Mouse (Mus musculus) liver, embryonic 14.5 days (tissue): ENCODE measurements at regions not wholly inside any gene's neighbourhood (a gene's known extent, or its start where the extent isn't known, plus 50 kb on each side); places are given as distances from the start of the nearest gene placed in this dataset.

ENCODE experiments used
- ATAC-seq: fragments of 200-750 bp; cut with Nextera tagmentation; 2 replicates; pipeline ENCODE4 v1.8.0; 2017; ENCODE audit warnings: moderate number of reproducible peaks, mild to moderate bottlenecking, moderate library complexity; ENCODE audit not compliant: insufficient read depth
- DNase-seq, 3 experiments: peaks; one replicate each; pipeline ENCODE4 v3.0.0-alpha.2; 2012 to 2013; ENCODE audit warnings: low read depth in 3 of 3, low spot score in 3 of 3
- H3K27ac ChIP-seq: fragments of 300-500 bp; sonication (generic); 2 replicates; pipeline ENCODE4 v1.5.1; 2014; ENCODE audit warnings: moderate library complexity, mild to moderate bottlenecking, control low read depth, inconsistent platforms
- H3K27me3 ChIP-seq: fragments of 300-500 bp; sonication (generic); 2 replicates; pipeline ENCODE4 v1.6.1; 2014; ENCODE audit warnings: mild to moderate bottlenecking, low read length, moderate library complexity; ENCODE audit not compliant: control insufficient read depth, insufficient read depth
- H3K36me3 ChIP-seq: fragments of 300-500 bp; sonication (generic); replicated peaks from 2 replicates; pipeline ENCODE4 v1.6.1; 2014; ENCODE audit warnings: low read depth; ENCODE audit not compliant: control insufficient read depth, insufficient read depth
- H3K4me1 ChIP-seq, 2 experiments: fragments of 200-500 bp in 1 of 2; fragments of 300-500 bp in 1 of 2; sonication (generic) in 1 of 2; replicated peaks; 2 replicates each; pipeline ENCODE4 v1.6.1; 2012 to 2014; ENCODE audit warnings: antibody characterized with exemption in 1 of 2, inconsistent platforms in 1 of 2, low read length in 1 of 2; ENCODE audit not compliant: control insufficient read depth in 2 of 2, insufficient read depth in 2 of 2
- H3K4me2 ChIP-seq: fragments of 300-500 bp; sonication (generic); 2 replicates; pipeline ENCODE4 v1.6.1; 2014; ENCODE audit warnings: low read depth, mild to moderate bottlenecking, control low read depth, moderate library complexity
- H3K4me3 ChIP-seq, 2 experiments: fragments of 200-500 bp in 1 of 2; fragments of 300-500 bp in 1 of 2; sonication (generic) in 1 of 2; 2 replicates each; pipeline ENCODE4 v1.5.1; 2012 to 2014; ENCODE audit warnings: low read depth in 2 of 2, low read length in 2 of 2, mild to moderate bottlenecking in 2 of 2, control low read depth in 1 of 2, inconsistent platforms in 1 of 2, moderate library complexity in 1 of 2; ENCODE audit not compliant: insufficient read depth in 1 of 2
- H3K9ac ChIP-seq: fragments of 300-500 bp; sonication (generic); replicated peaks from 2 replicates; pipeline ENCODE4 v1.6.1; 2014; ENCODE audit warnings: mild to moderate bottlenecking, control low read depth, moderate library complexity
- H3K9me3 ChIP-seq: fragments of 300-500 bp; sonication (generic); 2 replicates; pipeline ENCODE4 v1.6.1; 2016; ENCODE audit warnings: low read length, mixed read lengths; ENCODE audit not compliant: control insufficient read depth
- CTCF ChIP-seq: IDR thresholded peaks from 2 replicates; pipeline ENCODE4 v1.5.1; 2016; ENCODE audit warnings: antibody characterized with exemption, low read depth, control low read depth
- EP300 ChIP-seq: IDR thresholded peaks from 2 replicates; pipeline ENCODE4 v1.6.1; 2016; ENCODE audit warnings: antibody characterized with exemption, low read depth
- WGBS: fragments of 180-500 bp; shearing (Covaris S2); extraction: QIAGEN DNeasy Blood & Tissue Kit; methylation state at CpG from one replicate; pipeline ENCODE4 v1.1.7; 2014; ENCODE audit not compliant: insufficient replicate concordance; 5-methylcytosine and 5-hydroxymethylcytosine counted together

DNA sequence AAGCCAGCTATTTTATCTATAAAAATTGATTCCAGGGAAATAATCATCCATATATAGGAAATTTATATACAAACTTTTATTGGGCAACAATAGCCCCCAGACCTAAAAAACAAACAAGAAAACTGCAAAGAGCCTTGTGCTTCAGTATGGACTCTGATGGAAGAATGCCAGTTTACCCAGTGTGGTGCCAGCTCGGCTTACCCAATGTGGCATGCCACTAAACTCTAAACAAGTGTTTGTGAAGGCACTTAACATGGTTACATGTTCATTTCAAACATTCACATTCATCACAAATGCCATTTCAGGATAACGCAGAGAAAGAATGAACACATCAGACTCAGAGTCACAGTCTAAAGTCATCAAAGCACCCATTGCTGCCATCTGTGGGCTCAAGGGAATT is 93.0 kb upstream of the Irx6 start:
- no peak overlapping the region for H3K9ac ChIP-seq
- WGBS = 64% methylated on average over 2 of the region's 2 CpGs
- DNase-seq (no peak), ATAC-seq (no peak)
- H3K27ac ChIP-seq = no peak overlapping the region
- H3K27me3 ChIP-seq = no peaks in the 10 kb centered on the region
- no peak overlapping the region for H3K4me3 ChIP-seq
- no peaks in the 10 kb centered on the region for H3K9me3 ChIP-seq
- H3K36me3 ChIP-seq = no peaks in the 10 kb centered on the region
- TF ChIP-seq CTCF (no peak), EP300 (no peak)
- H3K4me2 ChIP-seq = no peak overlapping the region
- H3K4me1 ChIP-seq = no peaks in the 10 kb centered on the region

DNA sequence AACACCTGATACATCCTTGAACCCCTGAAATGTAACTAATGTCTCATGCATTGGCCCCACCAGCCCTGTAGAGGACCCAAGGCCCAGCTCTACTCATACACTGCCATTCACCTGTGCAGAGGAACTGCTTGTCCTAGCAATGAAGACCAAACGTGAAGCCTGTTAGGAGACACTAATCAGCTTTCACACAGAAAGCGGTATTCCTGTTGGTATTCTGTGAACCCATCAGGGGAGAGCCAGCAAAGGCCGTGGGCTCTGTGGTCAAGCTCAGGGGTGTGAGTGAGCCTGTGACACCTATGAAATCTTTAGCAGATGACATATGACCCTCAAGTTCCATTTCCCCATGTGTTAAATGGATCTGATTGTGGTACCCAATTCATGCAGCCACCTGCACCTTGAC is 73.3 kb upstream of the Irx6 start:
- Histone ChIP-seq H3K9me3 (no peaks in the 10 kb centered on the region), H3K27ac (no peak overlapping the region), H3K4me2 (no peak overlapping the region), H3K36me3 (no peaks in the 10 kb centered on the region), H3K4me1 (no peaks in the 10 kb centered on the region), H3K4me3 (no peak overlapping the region), H3K27me3 (no peaks in the 10 kb centered on the region), H3K9ac (no peak overlapping the region)
- WGBS = 59% methylated on average over 3 of the region's 3 CpGs
- no peak for ATAC-seq
- no peak for DNase-seq
- TF ChIP-seq CTCF (no peak), EP300 (no peak)

DNA sequence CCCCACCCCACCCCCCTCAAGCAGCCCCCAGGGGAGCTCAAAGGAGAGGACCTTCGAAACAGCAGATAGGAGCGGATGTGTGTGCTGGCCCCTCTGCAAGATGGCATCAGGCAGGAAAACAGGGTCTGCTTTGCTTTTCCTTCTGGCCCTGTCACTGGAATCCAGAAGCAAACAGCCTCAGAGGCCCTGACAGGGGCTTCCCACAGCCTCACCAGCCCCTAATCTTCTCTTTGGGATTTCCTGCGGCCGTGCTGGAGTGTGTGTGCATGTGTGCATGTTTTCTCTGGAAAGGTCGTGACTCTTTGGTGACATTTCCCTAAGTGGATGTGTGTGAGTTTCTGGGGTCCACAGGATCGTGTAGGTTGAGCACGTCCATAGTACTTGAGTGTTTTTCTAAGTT is 71.1 kb upstream of the Irx6 start:
- Histone ChIP-seq H3K27me3 (no peaks in the 10 kb centered on the region), H3K9ac (no peak overlapping the region), H3K27ac (no peak overlapping the region), H3K36me3 (no peaks in the 10 kb centered on the region), H3K4me2 (no peak overlapping the region), H3K4me1 (no peaks in the 10 kb centered on the region), H3K4me3 (no peak overlapping the region), H3K9me3 (no peaks in the 10 kb centered on the region)
- DNase-seq (no peak), ATAC-seq (no peak)
- TF ChIP-seq EP300 (no peak), CTCF (no peak)
- 39% methylated on average over 7 of the region's 7 CpGs for WGBS

DNA sequence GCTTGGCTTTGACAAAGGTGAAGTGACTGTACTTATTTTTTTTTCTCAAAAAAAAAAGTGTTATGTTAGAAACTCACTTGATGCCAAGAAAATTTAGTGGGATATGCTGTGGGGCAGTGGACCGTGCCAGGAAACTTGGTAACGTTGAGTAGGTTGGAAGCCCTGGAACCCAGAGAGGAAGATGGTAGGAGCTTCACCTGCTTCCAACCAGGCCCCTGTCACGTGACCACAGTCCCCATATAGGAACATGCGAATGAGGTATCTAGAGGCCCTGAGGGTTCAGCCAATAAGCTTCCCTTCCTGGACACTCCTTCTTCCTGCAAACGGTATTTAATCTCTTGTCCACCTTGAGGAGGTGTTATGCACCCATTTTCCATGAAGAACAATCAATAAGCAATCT is 68.5 kb upstream of the Irx6 start:
- Histone ChIP-seq H3K36me3 (no peaks in the 10 kb centered on the region), H3K27ac (no peak overlapping the region), H3K27me3 (no peaks in the 10 kb centered on the region), H3K9ac (no peak overlapping the region), H3K9me3 (no peaks in the 10 kb centered on the region), H3K4me2 (no peak overlapping the region), H3K4me1 (peaks cover 0 to 2% of the 10 kb centered on the region in 2 experiments; a peak in 1 of 4 replicates), H3K4me3 (no peak overlapping the region)
- WGBS = 68% methylated on average over 5 of the region's 5 CpGs
- DNase-seq (no peak), ATAC-seq (no peak)
- no peak for TF ChIP-seq EP300
- no peak for TF ChIP-seq CTCF

DNA sequence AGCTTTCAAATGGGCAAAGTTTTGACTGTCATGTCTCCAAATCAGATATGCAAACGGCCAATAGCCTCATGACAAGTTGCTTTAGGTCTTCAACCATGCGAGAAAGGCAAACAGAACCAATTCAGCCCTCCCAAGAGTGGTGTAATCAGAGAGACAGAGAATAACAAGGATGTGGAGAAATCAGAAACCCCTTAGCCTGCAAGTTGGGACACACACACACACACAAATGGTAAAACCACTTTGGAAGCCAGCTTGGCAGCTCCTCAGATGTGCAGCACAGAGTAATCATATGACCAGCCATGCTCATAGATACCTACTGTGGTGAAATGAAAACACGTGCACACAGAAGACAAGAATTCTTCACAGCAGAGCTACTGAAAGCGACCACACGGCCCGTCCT is 66.5 kb upstream of the Irx6 start:
- no peak for TF ChIP-seq CTCF
- no peak for TF ChIP-seq EP300
- Histone ChIP-seq H3K4me1 (peaks cover 0 to 5% of the 10 kb centered on the region in 2 experiments; a peak in 1 of 4 replicates), H3K36me3 (no peaks in the 10 kb centered on the region), H3K27ac (no peak overlapping the region), H3K9ac (no peak overlapping the region), H3K9me3 (no peaks in the 10 kb centered on the region), H3K4me2 (no peak overlapping the region), H3K4me3 (no peak overlapping the region), H3K27me3 (no peaks in the 10 kb centered on the region)
- WGBS = 56% methylated on average over 6 of the region's 6 CpGs
- DNase-seq (no peak), ATAC-seq (no peak)
